Mouse (Mus musculus) adrenal gland, adult 18-20 months (tissue): ENCODE measurements at regions not wholly inside any gene's neighbourhood (a gene's known extent, or its start where the extent isn't known, plus 50 kb on each side); places are given as distances from the start of the nearest gene placed in this dataset.

Experiments used
- DNase-seq, 2 experiments: peaks; one replicate each; pipeline ENCODE4 v3.0.0; 2021 to 2022; ENCODE audit warnings: low spot score in 2 of 2

- no peak for DNase-seq
These were observed 457.6 kb downstream of the Bcl11a start for GRCm38 (mm10) chr11:24535462-24535861.

DNA sequence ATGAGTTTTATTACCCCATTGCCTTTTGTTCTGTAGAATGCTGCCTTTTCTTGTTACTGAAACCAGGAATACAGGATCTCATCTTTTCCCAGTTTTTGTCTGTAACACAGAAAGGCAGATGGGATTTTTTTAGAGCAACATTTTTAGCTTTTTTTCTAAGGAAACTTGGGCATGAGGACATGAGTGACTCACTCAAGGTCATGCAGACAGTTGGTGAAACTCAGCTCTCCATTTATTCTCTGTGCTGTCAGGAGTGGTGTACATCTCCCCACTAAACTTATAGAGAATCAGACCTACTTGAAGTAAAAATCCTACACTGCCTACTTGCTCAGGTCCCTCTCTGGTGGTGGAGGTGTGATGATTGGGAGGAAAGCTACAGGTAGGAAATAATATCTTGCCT is 459.9 kb downstream of the Bcl11a start:
- no peak for DNase-seq

- DNase-seq, result no peak
These were observed 491.8 kb downstream of the Bcl11a start for GRCm38 (mm10) chr11:24569655-24570054.

GRCm38 (mm10) chr11:24613529-24613928 is 535.7 kb downstream of the Bcl11a start:
- DNase-seq, result no peak

DNA sequence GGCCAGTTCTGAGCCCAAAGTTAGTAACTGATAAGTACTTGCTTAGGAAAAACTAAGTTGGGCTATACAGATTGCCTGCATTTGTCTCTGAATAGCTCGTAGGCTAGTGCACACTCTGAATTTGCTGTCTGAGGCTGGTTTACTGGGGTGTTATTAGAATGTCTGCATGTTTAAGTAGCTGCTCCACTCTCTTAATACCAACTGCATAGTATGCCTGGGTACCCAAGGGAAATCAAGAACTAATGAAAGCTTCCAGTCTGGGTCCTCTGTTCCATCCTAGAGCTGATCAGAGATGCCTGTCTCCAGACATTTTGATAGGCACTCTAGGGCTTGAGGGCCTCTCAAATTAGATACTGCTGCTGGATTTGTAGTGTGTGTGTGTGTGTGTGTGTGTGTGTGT is 537.6 kb downstream of the Bcl11a start:
- no peak for DNase-seq

DNA sequence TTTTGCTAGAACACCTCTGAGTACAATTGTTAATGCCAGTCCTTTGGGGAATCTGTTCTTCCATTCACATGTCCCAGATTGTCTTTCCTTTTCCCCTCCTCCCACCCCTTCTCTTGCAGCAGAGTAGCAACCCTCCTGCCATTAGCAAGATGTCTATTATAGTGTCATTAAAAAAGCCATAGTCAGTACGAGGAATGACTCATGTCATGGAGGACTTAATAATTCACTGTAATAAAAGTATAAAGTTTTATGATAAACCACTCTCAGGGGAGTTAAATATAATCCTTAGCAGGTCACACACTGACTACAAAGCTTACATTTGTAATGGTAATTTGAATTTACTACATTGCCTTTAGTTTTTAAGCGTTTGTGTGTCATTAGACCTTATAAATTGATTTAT is 540.7 kb downstream of the Bcl11a start:
- no peak for DNase-seq

DNA sequence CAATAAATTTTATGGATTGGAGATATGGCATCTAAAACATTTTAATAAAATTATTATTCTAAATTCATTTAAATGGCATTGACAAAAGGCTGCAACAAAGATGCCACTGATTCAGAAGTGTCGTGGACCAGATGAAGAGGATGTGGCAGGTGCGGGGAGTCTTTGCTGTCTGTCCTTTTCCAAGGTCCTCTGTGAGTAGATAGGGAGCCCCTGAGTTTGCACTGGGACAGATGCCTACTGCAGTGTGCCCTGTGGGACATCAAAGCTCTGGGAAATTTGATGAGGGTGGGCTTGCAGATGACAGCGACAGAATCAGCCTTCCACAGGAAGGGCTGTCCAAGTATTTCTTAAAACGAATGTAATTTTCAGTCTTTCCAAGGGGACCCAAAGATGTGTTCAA is 541.2 kb downstream of the Bcl11a start:
- no peak for DNase-seq

DNA sequence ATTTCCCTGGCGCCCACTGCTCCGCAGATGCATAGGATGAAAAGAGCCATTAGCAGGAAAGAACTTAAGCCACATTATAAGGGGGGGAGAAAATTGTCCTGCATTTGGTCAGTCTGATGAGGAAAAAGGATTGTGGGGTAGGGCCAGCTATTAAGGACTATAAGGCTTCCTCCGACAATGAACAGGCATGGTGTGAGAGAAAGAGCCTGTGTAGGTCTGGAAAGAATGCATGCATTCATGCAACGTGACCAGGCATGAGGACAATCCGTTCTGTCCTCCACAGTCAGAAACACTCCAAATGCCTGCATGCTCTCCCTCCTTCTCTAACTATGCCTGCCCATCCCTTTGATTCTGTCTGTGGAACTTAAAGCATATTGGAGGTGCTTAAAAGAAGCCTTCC is 550.8 kb downstream of the Bcl11a start:
- DNase-seq, result no peak

DNA sequence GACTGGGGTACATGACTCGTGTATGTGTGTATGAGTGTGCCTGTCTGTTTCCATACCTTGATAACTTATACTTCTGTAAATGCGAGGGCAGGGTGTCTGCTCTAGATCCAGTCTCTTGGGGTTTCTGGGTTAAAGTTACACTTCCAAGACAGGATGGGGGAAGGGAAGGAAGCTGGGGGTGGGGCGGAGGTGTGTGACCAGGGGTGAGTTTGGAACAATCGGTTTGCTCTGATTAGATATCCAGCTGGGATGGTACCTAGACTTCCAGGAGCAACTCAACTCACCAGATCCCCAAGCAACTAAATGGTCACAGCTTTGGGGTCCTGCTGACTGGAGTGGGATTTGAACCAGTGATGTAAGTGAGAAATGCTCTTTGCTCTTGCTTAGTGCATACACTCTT is 551.6 kb downstream of the Bcl11a start:
- no peak for DNase-seq

- no peak for DNase-seq
These were observed 552.6 kb downstream of the Bcl11a start for GRCm38 (mm10) chr11:24630403-24630900.

DNA sequence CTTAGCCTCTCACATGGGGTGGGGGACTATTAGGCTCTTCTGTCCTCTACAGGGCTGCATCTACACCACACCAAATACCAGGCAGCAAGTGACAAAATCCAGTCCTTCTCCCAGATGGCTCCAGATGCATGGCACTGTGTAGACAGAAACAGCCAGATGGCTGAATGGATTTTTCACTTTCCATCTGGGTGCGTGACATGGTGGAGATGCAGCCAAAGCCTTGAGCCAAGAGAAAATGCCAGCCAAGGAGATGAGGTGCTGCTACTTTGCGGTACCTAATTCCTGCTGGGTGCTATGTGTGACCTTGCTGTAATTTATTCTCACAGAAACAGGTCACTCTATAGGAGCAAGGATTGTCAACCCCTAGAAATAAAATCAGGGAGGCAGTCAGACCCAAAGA is 553.8 kb downstream of the Bcl11a start:
- no peak for DNase-seq

GRCm38 (mm10) chr11:24636716-24637115 is 558.9 kb downstream of the Bcl11a start:
- DNase-seq, result no peak

DNA sequence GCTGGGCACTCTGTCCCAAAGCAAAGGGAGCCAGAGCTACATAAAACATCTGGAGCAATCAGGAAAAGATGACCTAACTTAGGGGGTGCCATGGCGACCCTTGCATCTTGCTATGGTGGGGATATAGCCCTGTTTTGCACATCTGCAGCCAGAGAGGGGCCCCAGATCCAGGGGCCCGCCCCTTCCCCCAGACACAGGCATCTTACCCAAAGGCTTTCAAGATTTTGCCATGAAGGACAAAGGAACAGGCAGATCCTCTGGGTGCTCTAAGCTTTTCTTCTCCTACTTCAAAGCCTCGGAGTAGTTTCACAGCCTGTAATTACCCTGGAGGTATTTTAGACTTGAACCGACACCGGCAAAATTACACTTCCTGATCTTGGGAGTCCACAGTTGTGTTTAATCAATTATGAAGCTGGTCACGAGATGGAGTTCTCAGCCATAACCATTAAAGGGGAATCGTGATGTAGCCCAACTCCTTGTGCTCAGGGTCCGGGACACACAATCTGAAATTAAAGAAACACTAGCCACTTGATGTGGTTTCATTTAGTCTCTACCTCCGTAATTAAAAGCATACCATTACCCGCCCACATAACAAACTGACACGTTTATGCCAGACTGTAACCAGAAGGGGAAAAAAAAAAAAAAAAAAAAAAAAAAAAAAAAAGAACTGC is 565.7 kb downstream of the Bcl11a start:
- no peak for DNase-seq

DNA sequence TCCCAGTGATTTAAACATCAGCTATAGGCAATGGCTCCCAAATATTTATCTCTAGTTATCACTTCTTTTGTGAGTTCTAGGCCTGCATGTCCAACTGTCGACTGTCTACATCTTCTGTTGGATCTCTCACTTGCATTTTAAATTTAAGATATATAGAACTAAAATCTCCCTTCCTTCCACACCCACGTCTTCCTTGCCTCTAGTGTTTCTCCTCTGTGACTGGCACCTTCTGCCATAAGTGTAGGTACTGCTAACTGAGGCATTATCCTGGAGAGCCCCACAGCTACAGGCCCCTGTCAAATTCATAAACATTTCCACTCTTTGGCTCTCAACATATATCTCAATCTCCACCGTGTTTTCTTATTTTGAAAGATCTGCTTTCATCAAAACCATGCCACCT is 575.0 kb downstream of the Bcl11a start:
- DNase-seq, result no peak

- DNase-seq, result no peak
These were observed 586.2 kb downstream of the Bcl11a start for GRCm38 (mm10) chr11:24664082-24664481.

DNA sequence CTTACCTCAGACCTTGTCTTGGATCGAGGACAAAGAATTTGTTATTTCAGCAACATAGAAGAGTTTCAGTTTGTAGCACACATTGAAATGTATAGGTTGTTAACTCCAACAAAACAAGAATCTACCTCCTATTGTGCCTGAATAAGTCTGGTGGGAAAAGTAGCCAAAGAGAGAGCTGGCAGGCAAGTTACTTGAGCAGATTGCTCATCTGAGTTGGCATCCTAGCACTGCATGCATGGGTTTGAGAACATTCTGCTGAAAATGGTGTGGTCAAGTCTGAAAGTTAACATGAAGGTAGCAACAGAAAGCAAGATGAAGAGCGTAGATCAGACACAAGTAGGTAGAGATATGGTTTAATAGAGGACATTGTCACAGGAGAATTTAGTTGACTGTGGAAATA is 587.5 kb downstream of the Bcl11a start:
- no peak for DNase-seq

GRCm38 (mm10) chr11:24671662-24672061 is 593.8 kb downstream of the Bcl11a start:
- no peak for DNase-seq

GRCm38 (mm10) chr11:24673248-24674207 is 595.7 kb downstream of the Bcl11a start:
- DNase-seq, result no peak

GRCm38 (mm10) chr11:24674208-24674571 is 596.3 kb downstream of the Bcl11a start:
- DNase-seq, result no peak

DNA sequence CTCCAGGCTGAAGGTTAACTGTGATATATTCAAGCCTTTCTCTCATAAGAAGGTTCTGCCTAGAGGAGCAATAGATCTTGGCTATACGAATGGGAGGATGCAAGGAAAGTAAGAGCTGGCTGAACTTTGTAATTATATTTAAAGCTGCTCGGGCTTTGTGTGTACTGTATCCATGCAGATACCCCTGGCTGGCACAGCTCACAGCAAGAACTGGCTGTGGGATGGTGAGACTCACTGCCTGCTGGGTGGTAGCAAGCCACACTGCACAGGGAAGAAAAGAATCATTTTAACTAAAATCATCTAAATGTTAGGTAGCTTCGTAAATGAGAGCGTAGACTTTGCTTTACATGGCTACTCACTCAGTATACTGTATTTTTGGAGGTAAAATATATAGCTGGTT is 599.2 kb downstream of the Bcl11a start:
- DNase-seq, result no peak

- no peak for DNase-seq
These were observed 601.7 kb downstream of the Bcl11a start for GRCm38 (mm10) chr11:24679581-24679980.

GRCm38 (mm10) chr11:24682423-24682822 is 604.6 kb downstream of the Bcl11a start:
- DNase-seq, result no peak
